Mouse (Mus musculus): ENCODE measurements around the gene Phc1. TPM values are rescaled to one million over a fixed set of nuclear protein-coding genes. Genes with fewer than 3 reads are reported as not detected.

Gene Phc1
- polyA plus RNA-seq, 1 experiment = 11.2 TPM

DNA sequence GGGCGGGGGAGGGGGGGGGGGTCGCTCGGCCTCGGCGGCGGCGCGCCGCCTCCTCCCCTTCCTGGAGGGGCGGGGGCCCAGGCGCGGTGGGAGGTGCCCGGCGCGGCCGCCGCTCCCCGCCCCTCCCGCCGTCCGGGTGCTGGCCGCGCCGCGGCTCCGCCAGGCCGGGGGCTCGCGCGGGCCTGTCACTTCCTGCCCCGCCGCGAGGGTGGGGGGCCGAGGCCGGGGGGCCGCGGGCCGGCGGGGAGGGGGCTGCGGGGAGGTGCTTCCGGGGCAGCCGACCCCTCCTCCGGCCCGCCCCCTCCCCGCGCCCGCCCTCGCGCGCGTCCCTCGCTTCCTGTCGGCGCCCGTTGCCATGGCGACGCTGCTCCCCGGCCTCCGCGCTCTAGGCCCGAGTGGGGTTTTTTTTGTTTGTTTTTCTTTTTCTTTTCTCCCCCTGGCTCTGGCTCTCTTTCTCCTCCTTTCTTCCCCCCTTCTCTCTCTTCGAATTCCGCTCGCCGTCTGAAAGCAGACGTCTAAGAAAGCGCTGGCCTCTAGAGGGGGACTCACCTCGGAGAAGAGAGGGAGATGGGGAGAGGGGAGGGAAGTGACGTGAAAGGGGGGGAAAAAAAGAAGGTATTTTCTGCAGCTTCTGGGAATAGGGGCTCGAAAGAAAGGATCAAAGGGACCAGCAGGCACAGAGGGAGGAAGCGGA is 566 bp downstream of the Phc1 start:
- Histone ChIP-seq H3K4me1 (ENCODE audit: control insufficient read depth, insufficient read depth, low read length) (peaks cover 4% of the 10 kb centered on the region; the same call in 1 of the 2 replicates), H3K27ac (ENCODE audit: insufficient read depth, low read depth, low read length) (no peak overlapping the region), H3K4me3 (ENCODE audit: insufficient read depth, low read length) (peak overlapping the region; percentile 97)
- TF ChIP-seq POLR2A (IDR thresholded peaks at IDR 0.05; ENCODE audit: borderline replicate concordance, low read depth, low read length) = no peak
- TF ChIP-seq CTCF (IDR thresholded peaks at IDR 0.05; ENCODE audit: low read depth, low read length) = no peak

DNA sequence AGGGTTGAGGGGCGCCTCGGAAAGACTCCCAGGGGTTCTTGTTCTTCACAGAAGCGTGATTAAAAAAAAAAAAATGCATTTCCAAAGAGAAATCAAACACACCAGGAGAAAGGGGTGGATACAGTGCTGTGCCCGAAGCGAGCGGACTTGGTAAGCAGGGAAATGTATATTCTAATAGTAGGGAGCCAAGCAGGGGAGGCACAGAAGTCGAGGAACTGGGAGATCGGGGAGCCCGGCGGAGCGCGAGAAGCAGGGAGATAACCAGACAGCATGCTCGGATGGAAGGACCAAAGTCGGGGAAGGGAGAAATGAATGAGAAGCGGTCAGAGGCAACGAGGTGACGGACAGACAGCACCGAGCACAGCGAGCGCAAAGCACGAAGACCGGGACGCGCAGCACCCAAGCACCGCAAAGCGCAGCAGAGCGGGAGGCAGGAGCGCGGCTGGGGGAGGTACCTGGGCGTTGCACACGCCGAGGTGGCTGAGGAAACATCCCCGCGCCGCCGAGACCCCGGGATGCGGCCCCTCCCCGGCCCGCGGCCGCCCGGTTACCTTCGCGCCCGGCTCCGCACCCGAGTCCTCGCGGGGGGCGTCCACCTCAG is 1.2 kb downstream of the Phc1 start:
- Histone ChIP-seq H3K4me3 (ENCODE audit: insufficient read depth, low read length) (peak overlapping the region; percentile 97), H3K4me1 (ENCODE audit: control insufficient read depth, insufficient read depth, low read length) (peaks cover 4% of the 10 kb centered on the region; the same call in 1 of the 2 replicates), H3K27ac (ENCODE audit: insufficient read depth, low read depth, low read length) (no peak overlapping the region)
- TF ChIP-seq POLR2A (IDR thresholded peaks at IDR 0.05; ENCODE audit: borderline replicate concordance, low read depth, low read length) (no peak), CTCF (IDR thresholded peaks at IDR 0.05; ENCODE audit: low read depth, low read length) (no peak)

DNA sequence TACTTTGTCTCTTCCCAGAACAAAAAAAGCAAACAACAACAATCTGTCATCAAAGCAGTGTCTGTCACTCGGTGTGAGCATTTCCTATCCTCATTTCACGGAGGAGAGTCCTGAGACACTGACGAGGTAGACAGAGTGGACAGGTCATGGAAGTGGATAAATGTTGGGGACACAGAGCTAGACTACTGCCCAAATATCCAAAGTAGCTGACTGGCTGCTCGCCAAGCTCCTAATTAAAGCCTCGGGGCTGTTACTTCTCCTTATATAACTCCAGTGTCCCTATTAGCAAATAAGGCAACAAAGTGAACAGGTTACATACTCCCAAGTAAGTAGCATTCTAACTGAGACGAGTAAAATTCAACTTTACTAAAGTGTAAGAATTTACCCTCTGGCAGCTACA is 2.8 kb downstream of the Phc1 start:
- TF ChIP-seq POLR2A (IDR thresholded peaks at IDR 0.05; ENCODE audit: borderline replicate concordance, low read depth, low read length) = no peak
- no peak for TF ChIP-seq CTCF (IDR thresholded peaks at IDR 0.05; ENCODE audit: low read depth, low read length)
- Histone ChIP-seq H3K4me3 (ENCODE audit: insufficient read depth, low read length) (no peak overlapping the region), H3K27ac (ENCODE audit: insufficient read depth, low read depth, low read length) (no peak overlapping the region), H3K4me1 (ENCODE audit: control insufficient read depth, insufficient read depth, low read length) (peaks cover 4% of the 10 kb centered on the region; the same call in 1 of the 2 replicates)

DNA sequence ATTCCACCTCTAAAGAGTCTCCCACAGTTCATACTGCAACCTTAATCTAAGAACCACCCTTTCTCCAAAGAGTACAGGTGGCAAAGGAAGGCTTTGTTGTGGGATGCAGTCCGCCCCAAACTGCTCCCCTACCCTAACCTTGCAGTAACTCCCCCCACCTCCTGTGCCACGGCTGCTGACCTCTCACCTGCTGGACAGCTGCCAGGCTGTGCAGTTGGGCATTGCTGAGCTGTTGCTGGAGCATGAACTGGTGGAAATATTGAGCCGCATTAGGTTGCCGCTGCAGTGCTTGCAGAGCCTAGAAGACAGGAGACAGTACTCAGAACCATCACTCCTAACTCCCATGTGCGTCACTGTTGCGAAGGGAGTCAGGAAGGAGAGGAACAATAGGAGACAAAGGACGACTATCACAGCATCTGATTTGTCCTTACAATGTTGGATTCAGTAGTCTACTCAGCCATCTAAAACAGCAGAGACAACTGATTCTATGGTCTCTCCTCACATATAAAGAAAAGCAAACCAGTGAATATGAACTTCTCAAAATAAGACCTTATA is 5.5 kb downstream of the Phc1 start:
- no peak for TF ChIP-seq CTCF (IDR thresholded peaks at IDR 0.05; ENCODE audit: low read depth, low read length)
- TF ChIP-seq POLR2A (IDR thresholded peaks at IDR 0.05; ENCODE audit: borderline replicate concordance, low read depth, low read length) = no peak
- Histone ChIP-seq H3K4me1 (ENCODE audit: control insufficient read depth, insufficient read depth, low read length) (no peaks in the 10 kb centered on the region), H3K4me3 (ENCODE audit: insufficient read depth, low read length) (no peak overlapping the region), H3K27ac (ENCODE audit: insufficient read depth, low read depth, low read length) (no peak overlapping the region)

DNA sequence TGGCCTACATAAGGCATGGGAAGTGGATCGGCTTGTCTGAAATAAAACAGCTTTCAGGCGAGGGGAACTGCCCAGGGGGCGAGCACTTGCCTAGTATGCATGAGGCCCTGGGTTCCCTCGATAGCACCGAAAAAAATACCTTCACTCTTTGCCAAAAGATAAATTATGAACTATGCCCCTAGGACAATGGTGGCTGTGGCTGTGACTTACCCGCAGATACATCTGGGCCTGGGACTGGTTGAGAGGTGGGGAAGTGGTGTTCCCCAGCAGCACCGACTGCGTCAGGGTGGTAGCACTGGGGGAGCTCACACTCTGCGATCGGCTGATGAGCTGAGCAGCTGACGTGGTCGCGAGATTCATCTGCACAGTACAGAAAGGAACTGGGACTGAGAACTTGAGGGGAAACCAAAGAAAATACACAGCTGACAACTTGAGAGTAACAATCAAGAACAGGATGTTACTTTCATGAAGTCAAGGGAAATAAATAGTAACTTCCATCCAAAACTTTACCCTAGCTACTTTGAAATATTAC is 7.2 kb downstream of the Phc1 start:
- H3K4me1 ChIP-seq (ENCODE audit: control insufficient read depth, insufficient read depth, low read length) = no peaks in the 10 kb centered on the region
- no peak overlapping the region for H3K27ac ChIP-seq (ENCODE audit: insufficient read depth, low read depth, low read length)
- TF ChIP-seq CTCF (IDR thresholded peaks at IDR 0.05; ENCODE audit: low read depth, low read length) = no peak
- no peak for TF ChIP-seq POLR2A (IDR thresholded peaks at IDR 0.05; ENCODE audit: borderline replicate concordance, low read depth, low read length)
- no peak overlapping the region for H3K4me3 ChIP-seq (ENCODE audit: insufficient read depth, low read length)

DNA sequence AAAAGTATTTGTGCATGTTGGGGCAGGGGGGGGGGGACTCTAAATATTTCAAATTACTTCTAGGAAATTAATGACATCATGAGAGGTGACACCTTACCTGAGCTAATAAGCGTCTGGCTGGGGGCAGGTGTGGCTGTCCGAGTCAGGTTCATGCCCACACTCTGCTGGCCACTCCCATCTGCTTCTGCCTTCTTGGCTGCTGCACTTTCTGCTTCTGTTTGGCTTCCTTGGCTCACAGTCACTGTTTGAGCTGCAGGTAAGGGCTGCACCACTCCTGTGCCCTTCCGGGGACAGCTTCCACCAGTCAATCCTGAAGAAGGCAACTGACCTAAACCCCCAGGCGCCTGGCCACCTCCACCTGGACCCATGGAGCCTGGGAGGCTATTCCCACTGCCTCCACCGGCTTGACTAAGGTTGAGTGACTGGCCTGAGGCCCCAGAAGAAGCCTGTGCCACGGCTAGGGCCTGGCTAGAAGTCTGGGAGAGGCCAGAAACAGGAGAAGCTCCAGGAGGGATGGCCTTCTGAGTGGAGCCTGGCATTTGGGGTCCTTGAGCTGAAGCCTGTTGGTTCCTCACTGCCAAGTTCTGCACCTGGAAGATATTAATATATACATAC is 14.9 kb downstream of the Phc1 start:
- no peaks in the 10 kb centered on the region for H3K4me1 ChIP-seq (ENCODE audit: control insufficient read depth, insufficient read depth, low read length)
- TF ChIP-seq CTCF (IDR thresholded peaks at IDR 0.05; ENCODE audit: low read depth, low read length) (no peak), POLR2A (IDR thresholded peaks at IDR 0.05; ENCODE audit: borderline replicate concordance, low read depth, low read length) (no peak)
- H3K4me3 ChIP-seq (ENCODE audit: insufficient read depth, low read length) = no peak overlapping the region
- no peak overlapping the region for H3K27ac ChIP-seq (ENCODE audit: insufficient read depth, low read depth, low read length)

DNA sequence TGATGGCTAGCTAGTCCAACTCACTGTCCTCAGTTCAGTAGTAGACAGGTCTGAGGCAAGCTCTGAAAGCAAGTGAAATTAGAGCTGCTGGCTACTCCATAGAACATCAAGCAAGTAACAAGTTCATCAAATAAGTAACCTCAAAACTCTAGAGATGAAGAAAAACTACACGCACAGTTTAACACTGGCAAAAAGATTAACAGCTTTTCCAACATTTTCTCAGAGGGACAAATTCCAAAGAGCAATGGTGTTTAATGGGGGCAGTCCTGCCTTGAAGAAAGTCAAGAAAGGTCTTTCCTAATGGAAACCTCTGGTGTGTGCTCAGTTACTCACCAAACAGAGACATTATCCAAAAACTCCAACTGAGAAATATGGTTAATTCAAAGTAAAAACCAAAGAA is 21.6 kb downstream of the Phc1 start:
- no peak overlapping the region for H3K27ac ChIP-seq (ENCODE audit: insufficient read depth, low read depth, low read length)
- TF ChIP-seq CTCF (IDR thresholded peaks at IDR 0.05; ENCODE audit: low read depth, low read length) = no peak
- TF ChIP-seq POLR2A (IDR thresholded peaks at IDR 0.05; ENCODE audit: borderline replicate concordance, low read depth, low read length) = no peak
- no peak overlapping the region for H3K4me3 ChIP-seq (ENCODE audit: insufficient read depth, low read length)
- H3K4me1 ChIP-seq (ENCODE audit: control insufficient read depth, insufficient read depth, low read length) = no peaks in the 10 kb centered on the region

DNA sequence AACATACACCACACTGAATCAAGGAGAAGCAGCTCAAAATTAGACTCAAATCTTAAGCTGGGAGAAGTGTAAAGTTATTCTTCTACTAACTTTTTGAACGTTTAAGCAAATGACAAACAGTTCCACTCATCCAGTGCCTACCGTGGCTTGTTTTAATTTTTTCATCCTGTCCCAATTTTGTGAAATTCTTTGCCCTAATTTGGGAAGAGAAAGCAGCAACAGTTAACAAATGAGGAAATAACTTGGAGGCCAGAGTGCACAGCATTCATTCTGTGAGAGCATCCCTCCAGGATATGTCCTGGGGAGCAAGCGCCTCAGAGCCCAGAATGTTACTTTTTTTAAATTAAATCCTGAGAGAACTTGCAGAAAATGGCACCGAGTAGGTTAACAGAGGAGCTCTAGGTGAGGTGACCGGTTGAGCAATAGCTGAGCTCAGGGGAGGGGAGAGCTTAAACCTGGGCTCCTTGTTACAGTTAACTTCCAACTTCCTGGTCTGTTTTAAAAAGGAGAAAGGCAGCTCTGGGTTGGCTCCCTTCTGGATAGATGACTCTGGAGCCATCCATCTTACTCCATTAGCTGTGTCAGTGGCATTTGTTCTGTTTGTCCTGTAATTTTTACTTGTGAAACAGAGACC is 30.1 kb downstream of the Phc1 start:
- TF ChIP-seq POLR2A (IDR thresholded peaks at IDR 0.05; ENCODE audit: borderline replicate concordance, low read depth, low read length) = no peak
- Histone ChIP-seq H3K4me3 (ENCODE audit: insufficient read depth, low read length) (peak overlapping the region; percentile 92), H3K4me1 (ENCODE audit: control insufficient read depth, insufficient read depth, low read length) (peaks cover 14% of the 10 kb centered on the region), H3K27ac (ENCODE audit: insufficient read depth, low read depth, low read length) (peak overlapping the region; percentile 85)

DNA sequence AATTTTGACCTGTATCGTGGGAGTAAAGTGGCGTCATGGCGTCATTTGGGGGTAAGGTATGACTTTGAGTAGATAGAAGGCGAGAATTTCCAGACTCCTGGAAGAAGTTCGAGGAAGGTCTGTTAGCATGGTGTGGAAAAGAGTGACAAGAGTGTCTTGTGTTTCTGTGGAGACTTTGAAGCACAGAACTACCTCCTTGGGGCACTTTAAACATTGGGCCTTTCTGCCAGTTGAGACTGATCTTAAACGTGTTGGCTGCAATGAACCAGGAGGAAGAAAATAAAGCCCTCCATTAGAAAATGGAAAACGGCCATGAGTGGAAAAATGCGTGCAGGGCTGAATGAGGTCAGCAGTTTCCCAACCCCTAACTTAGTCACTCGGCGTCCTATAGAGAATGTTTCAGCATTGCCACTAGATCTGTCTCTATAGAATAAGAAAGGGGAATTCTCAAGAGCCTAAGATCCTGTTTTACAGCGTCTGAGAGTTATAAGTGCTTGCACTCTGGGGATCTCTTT is 30.9 kb downstream of the Phc1 start:
- TF ChIP-seq POLR2A (IDR thresholded peaks at IDR 0.05; ENCODE audit: borderline replicate concordance, low read depth, low read length) (no peak), CTCF (IDR thresholded peaks at IDR 0.05; ENCODE audit: low read depth, low read length) (no peak)
- Histone ChIP-seq H3K4me3 (ENCODE audit: insufficient read depth, low read length) (peak overlapping the region; percentile 92), H3K4me1 (ENCODE audit: control insufficient read depth, insufficient read depth, low read length) (peaks cover 14% of the 10 kb centered on the region), H3K27ac (ENCODE audit: insufficient read depth, low read depth, low read length) (peak overlapping the region; percentile 85)
